Mouse (Mus musculus): ENCODE data around the gene B3gnt2. TPM values are rescaled to one million over a fixed set of nuclear protein-coding genes. Genes with fewer than 3 reads are reported as not detected.
"Not testable (repeated sequence)": the region's sequence is repeated elsewhere in the genome, so short reads cannot be mapped to it uniquely, and the experiment has no call there.

Gene B3gnt2
- polyA plus RNA-seq, 1 experiment: 18.9 TPM

DNA sequence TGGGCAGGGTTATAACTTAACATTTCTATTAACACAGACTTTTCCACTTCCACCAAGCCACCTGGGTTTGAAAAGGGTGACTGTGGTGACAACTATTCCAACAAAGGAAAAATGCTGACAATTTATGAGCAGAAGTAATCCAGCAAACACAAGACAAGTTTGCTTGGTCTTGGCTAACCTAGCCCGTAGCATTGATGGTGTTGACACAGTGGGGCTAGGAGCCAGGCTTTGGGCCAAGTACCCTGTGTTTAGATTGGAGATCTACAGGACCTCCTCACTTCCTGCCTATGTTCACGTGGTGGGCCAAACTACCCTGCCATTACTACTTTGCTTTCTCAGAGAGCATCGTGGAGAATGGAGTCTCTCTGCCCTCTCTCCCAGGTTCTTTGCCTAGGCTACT lies 119.3 kb downstream of the B3gnt2 start:
- Histone ChIP-seq H3K4me1 (ENCODE audit: control insufficient read depth, insufficient read depth, insufficient read length) (no peaks in the 10 kb centered on the region), H3K27me3 (ENCODE audit: control insufficient read depth, insufficient read depth, low read length) (no peaks in the 10 kb centered on the region), H3K36me3 (ENCODE audit: control insufficient read depth, insufficient read depth, low read length) (no peaks in the 10 kb centered on the region), H3K4me3 (ENCODE audit: extremely low read depth, insufficient read depth, insufficient read length) (no peak overlapping the region), H3K27ac (ENCODE audit: insufficient read depth, low read length) (no peak overlapping the region)
- DNase-seq (ENCODE audit: low read depth in 1 of 2, low spot score in 2 of 2): no peak
- WGBS: 74% methylated on average over 3 of the region's 3 CpGs
- TF ChIP-seq POLR2A (IDR thresholded peaks at IDR 0.05; ENCODE audit: low read depth, low read length) (no peak), CTCF (IDR thresholded peaks at IDR 0.05; ENCODE audit: extremely low read depth, insufficient read depth, insufficient read length, insufficient replicate concordance) (no peak)

DNA sequence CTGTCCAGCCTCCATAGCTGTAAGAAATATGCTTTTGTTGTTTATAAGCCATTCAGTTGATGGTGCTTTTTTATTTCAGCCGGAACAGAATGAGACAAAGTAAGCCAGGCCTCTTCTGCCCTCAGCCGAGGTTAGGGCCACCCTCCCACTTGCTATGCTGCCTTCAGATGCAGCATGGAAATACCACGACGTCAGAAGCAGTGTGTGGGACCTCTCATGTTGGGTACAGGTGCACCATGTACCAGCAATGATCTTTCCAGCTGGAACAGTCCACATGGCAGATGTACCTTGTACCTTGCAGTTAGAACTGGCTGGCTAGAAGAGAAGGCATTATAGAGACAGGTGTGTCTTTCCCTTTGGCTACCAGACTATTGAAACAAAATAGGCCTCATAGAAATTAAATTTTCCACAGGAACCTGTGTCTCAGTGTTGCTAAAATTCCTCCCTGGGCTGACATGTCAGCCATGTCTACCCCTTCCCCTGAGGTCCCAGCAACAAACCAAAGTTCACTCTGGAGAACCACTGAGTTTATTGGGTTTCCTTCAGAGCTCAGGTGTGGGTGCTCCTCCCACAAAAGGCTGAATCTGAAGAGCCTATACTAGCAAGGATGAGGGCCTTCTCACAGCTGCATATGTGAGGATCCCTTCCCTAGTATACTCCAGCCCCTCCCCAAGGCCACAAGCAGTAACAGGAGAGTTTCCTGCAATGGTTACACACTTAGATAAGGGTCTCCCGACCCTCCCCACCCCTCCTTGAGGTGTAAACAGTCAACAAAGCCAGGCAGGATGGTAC lies 121.1 kb downstream of the B3gnt2 start:
- no peaks in the 10 kb centered on the region for H3K27me3 ChIP-seq (ENCODE audit: control insufficient read depth, insufficient read depth, low read length)
- no peak overlapping the region for H3K4me3 ChIP-seq (ENCODE audit: extremely low read depth, insufficient read depth, insufficient read length)
- no peak for DNase-seq (ENCODE audit: low read depth in 1 of 2, low spot score in 2 of 2)
- no peaks in the 10 kb centered on the region for H3K36me3 ChIP-seq (ENCODE audit: control insufficient read depth, insufficient read depth, low read length)
- TF ChIP-seq POLR2A (IDR thresholded peaks at IDR 0.05; ENCODE audit: low read depth, low read length): no peak
- no peak for TF ChIP-seq CTCF (IDR thresholded peaks at IDR 0.05; ENCODE audit: extremely low read depth, insufficient read depth, insufficient read length, insufficient replicate concordance)
- 58% methylated on average over 5 of the region's 5 CpGs for WGBS
- H3K4me1 ChIP-seq (ENCODE audit: control insufficient read depth, insufficient read depth, insufficient read length): no peaks in the 10 kb centered on the region
- H3K27ac ChIP-seq (ENCODE audit: insufficient read depth, low read length): no peak overlapping the region

DNA sequence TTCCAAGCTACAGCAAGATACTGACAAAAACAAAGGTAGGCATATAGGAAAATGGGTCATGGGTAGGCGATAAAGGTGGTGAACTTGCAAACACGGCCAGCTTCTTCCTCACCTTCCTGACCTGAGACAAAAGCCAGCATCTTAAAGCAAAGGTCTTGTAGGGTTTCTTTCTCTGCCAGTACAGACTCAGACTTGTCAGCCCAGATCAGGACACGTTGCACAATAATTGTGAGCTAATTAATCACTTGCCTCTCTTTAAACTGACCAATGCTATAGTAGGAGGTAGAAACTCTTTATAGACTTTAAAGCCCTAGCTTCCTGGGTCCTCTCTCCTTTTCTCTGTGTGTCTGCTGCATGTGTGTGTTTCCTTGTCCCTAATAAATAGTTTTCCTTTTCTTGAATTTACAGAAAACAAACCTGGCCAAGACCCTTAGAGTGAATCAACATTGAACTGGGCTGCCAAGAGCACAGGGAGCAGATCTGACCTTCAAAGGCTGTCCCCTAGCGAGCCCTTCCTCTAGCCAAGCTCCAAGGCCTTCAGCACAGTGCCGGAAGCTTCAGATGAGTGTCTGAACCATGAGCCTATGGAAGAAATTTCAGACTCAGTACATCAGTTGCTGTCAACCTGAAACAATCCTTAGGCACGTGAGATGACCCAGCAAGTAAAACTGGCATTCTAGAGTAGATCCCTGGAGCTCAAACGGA lies 124.1 kb downstream of the B3gnt2 start:
- no peak overlapping the region for H3K4me3 ChIP-seq (ENCODE audit: extremely low read depth, insufficient read depth, insufficient read length)
- no peaks in the 10 kb centered on the region for H3K27me3 ChIP-seq (ENCODE audit: control insufficient read depth, insufficient read depth, low read length)
- H3K36me3 ChIP-seq (ENCODE audit: control insufficient read depth, insufficient read depth, low read length): no peaks in the 10 kb centered on the region
- no peaks in the 10 kb centered on the region for H3K4me1 ChIP-seq (ENCODE audit: control insufficient read depth, insufficient read depth, insufficient read length)
- TF ChIP-seq CTCF (IDR thresholded peaks at IDR 0.05; ENCODE audit: extremely low read depth, insufficient read depth, insufficient read length, insufficient replicate concordance) (no peak), POLR2A (IDR thresholded peaks at IDR 0.05; ENCODE audit: low read depth, low read length) (no peak)
- H3K27ac ChIP-seq (ENCODE audit: insufficient read depth, low read length): no peak overlapping the region
- DNase-seq (ENCODE audit: low read depth in 1 of 2, low spot score in 2 of 2): no peak
- 87% methylated on average over 7 of the region's 7 CpGs for WGBS

DNA sequence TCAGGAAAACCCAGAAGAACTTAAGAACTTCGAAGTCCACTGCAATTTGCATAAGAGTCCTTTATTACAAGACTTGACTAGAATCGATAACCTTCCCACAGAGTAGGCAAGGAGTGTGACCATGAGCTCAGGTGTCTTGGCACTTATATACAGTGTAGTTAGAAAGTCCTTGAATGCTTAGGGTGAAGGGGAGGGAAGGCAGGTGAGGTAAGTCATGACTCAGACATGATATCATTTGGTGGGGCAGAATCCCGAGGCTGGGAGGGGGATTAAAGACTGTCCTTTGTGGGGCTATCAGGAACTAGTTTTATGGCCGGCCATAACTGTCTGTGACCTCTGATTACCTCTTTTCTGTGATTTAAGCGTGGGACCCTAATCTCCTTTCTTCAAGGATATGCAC lies 125.6 kb downstream of the B3gnt2 start:
- H3K36me3 ChIP-seq (ENCODE audit: control insufficient read depth, insufficient read depth, low read length); H3K27me3 ChIP-seq (ENCODE audit: control insufficient read depth, insufficient read depth, low read length); H3K27ac ChIP-seq (ENCODE audit: insufficient read depth, low read length); H3K4me3 ChIP-seq (ENCODE audit: extremely low read depth, insufficient read depth, insufficient read length); H3K4me1 ChIP-seq (ENCODE audit: control insufficient read depth, insufficient read depth, insufficient read length); DNase-seq (ENCODE audit: low read depth in 1 of 2, low spot score in 2 of 2): not testable (repeated sequence)
- 85% methylated on average over 5 of the region's 5 CpGs for WGBS

DNA sequence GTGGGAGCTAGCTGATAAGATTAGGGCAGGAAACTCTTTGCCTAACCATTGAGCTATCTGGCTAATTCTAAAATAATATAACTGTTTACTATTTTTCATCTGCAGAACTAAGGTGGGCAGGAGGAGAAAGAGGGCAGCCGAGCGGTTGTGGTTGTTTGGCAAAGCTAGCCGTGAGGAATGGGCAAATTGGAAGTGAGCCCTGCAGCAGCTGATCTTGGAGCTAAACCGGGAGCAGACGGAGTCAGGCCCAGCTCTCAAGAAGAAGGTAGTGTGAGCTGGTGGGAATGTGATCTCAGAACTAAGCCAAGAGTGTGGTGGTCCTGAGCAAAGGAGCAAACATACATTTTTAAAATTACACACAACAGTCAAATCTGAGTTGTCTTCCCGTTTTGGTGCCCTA lies 126.8 kb downstream of the B3gnt2 start:
- H3K4me1 ChIP-seq (ENCODE audit: control insufficient read depth, insufficient read depth, insufficient read length): no peaks in the 10 kb centered on the region
- H3K4me3 ChIP-seq (ENCODE audit: extremely low read depth, insufficient read depth, insufficient read length): no peak overlapping the region
- WGBS: 99% methylated on average over 6 of the region's 6 CpGs
- H3K27me3 ChIP-seq (ENCODE audit: control insufficient read depth, insufficient read depth, low read length): no peaks in the 10 kb centered on the region
- no peak for DNase-seq (ENCODE audit: low read depth in 1 of 2, low spot score in 2 of 2)
- H3K27ac ChIP-seq (ENCODE audit: insufficient read depth, low read length): no peak overlapping the region
- no peak for TF ChIP-seq POLR2A (IDR thresholded peaks at IDR 0.05; ENCODE audit: low read depth, low read length)
- no peak for TF ChIP-seq CTCF (IDR thresholded peaks at IDR 0.05; ENCODE audit: extremely low read depth, insufficient read depth, insufficient read length, insufficient replicate concordance)
- no peaks in the 10 kb centered on the region for H3K36me3 ChIP-seq (ENCODE audit: control insufficient read depth, insufficient read depth, low read length)

DNA sequence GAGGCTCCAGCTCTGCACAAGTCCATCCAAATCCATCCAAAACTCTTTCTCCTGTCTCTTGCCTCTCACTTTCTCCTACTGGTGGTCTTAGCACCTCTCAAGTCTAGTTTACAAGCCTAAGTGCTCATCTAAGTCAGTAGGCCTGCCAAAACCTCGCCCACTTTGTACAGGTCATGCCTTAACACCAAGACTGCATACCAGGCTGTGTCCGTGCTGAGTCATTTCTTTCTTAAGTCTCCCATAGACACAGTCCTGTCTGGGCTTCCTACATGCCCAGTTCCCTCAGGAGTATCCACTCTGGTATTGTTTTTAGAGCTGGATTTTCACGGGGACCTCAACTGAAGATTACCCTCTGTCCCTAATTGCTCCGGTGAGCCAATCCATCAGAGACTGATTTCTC lies 127.9 kb downstream of the B3gnt2 start:
- H3K27ac ChIP-seq (ENCODE audit: insufficient read depth, low read length): no peak overlapping the region
- 95% methylated on average over 4 of the region's 4 CpGs for WGBS
- no peak overlapping the region for H3K4me3 ChIP-seq (ENCODE audit: extremely low read depth, insufficient read depth, insufficient read length)
- no peaks in the 10 kb centered on the region for H3K36me3 ChIP-seq (ENCODE audit: control insufficient read depth, insufficient read depth, low read length)
- TF ChIP-seq CTCF (IDR thresholded peaks at IDR 0.05; ENCODE audit: extremely low read depth, insufficient read depth, insufficient read length, insufficient replicate concordance): no peak
- no peak for TF ChIP-seq POLR2A (IDR thresholded peaks at IDR 0.05; ENCODE audit: low read depth, low read length)
- no peak for DNase-seq (ENCODE audit: low read depth in 1 of 2, low spot score in 2 of 2)
- H3K4me1 ChIP-seq (ENCODE audit: control insufficient read depth, insufficient read depth, insufficient read length): no peaks in the 10 kb centered on the region
- no peaks in the 10 kb centered on the region for H3K27me3 ChIP-seq (ENCODE audit: control insufficient read depth, insufficient read depth, low read length)

DNA sequence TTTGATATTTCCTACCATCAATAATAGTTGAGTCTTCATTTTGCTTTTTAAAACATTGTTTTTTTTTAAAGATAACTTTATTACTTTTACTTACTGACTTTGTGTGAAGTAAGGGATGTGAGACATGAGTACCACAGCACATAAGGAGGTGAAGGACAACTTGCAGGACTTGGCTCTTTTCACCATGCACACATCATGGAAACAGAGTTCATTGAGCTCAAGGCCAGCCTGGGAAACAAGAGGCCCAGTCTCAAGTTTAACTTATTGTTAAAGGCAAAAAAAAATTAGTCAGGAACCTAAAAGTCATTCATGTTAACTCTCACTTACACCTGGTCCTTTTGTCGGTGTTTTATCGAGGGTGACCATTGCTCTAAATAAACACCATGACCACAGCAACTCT lies 137.7 kb downstream of the B3gnt2 start:
- no peak for DNase-seq (ENCODE audit: low read depth in 1 of 2, low spot score in 2 of 2)
- Histone ChIP-seq H3K27me3 (ENCODE audit: control insufficient read depth, insufficient read depth, low read length) (no peaks in the 10 kb centered on the region), H3K4me3 (ENCODE audit: extremely low read depth, insufficient read depth, insufficient read length) (no peak overlapping the region), H3K4me1 (ENCODE audit: control insufficient read depth, insufficient read depth, insufficient read length) (0 out of 2 replicates have a peak, but pooled peaks cover 3% of the 10 kb centered on the region), H3K36me3 (ENCODE audit: control insufficient read depth, insufficient read depth, low read length) (no peaks in the 10 kb centered on the region), H3K27ac (ENCODE audit: insufficient read depth, low read length) (no peak overlapping the region)
- 89% methylated on average over 2 of the region's 2 CpGs for WGBS
- TF ChIP-seq POLR2A (IDR thresholded peaks at IDR 0.05; ENCODE audit: low read depth, low read length) (no peak), CTCF (IDR thresholded peaks at IDR 0.05; ENCODE audit: extremely low read depth, insufficient read depth, insufficient read length, insufficient replicate concordance) (no peak)

Measured in spleen, adult 2 months (tissue).